ENCODE assay signal across 8 mouse cellular contexts in the genomic region with DNA sequence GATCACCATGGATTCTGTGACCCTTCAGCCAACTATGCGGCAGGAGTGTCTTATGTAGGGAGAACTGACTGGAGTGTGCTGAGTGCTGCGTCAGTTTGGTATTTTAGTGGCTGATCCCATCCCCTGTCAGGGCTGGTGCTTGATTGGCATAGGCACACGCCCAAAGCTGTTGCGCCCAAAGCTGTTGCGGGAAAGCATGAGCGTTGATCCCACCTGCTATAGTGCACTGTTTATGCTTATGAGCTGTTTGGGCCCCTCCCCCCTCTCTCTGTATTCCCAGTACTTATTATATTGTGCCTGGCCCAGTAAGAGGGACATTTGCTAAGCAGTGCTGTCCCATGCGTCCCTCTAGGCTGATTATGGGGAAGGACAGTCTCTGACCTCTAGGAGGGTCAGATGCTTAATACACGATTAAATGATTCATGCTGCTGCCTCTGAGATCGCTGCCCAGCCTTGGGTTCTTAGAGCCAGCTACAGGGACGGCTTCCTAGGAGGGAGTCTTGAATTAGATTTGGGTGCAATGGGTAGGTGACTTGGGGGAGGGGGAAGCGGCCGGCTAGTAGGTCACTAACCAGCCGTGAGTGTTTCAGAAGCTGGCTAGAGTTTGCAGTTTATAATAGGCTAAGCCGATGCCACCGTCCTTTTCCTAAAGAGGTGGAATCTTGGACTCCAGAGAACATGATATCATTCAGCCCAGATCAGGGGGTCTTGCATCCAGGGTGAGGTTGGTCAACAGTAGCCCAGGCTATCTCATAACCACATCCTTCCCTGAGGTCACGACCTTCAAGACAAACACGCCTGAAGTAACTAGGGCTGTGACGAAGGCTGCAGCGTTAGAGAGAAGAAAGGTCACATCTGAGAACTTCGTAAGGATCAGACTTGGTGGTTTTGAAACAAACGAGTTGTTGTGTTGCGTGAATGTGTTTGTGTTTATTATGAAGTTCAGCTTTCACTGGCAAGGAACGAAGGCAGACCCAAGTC. TPM values are rescaled to one million over a fixed set of nuclear protein-coding genes. Genes with fewer than 3 reads are reported as not detected.
DNase-seq lines count a peak whose midpoint lies in the region; ATAC-seq lines count a peak whose summit lies in the region.

No protein-coding gene starts in this region.

- no peak overlapping the region for H3K4me2 ChIP-seq in kidney, embryonic 14.5 days (replicated peaks; ENCODE audit: low read depth, low read length)
- H3K4me2 ChIP-seq in heart, embryonic 15.5 days: peak overlapping the region; percentile 33
- H3K4me2 ChIP-seq in midbrain, embryonic 13.5 days (replicated peaks): peak overlapping the region; percentile 9; the same call in 1 of the 2 replicates

- no peaks in the 10 kb centered on the region for H3K27me3 ChIP-seq in kidney, embryonic 14.5 days (ENCODE audit: control insufficient read depth, insufficient read depth, low read length)
- no peaks in the 10 kb centered on the region for H3K27me3 ChIP-seq in heart, embryonic 15.5 days
- no peaks in the 10 kb centered on the region for H3K27me3 ChIP-seq in midbrain, embryonic 13.5 days

- peak overlapping the region; percentile 38; the same call in 1 of the 2 replicates for H3K27ac ChIP-seq in kidney, embryonic 14.5 days (ENCODE audit: low read depth, low read length)
- peak overlapping the region; percentile 85 for H3K27ac ChIP-seq in heart, embryonic 15.5 days
- 0 out of 2 replicates have a peak overlapping the region, but pooled peaks have one; percentile 47 for H3K27ac ChIP-seq in midbrain, embryonic 13.5 days

- no peak overlapping the region for H3K9ac ChIP-seq in kidney, embryonic 14.5 days (ENCODE audit: low read depth, low read length)
- H3K9ac ChIP-seq in heart, embryonic 15.5 days: peak overlapping the region; percentile 44; the same call in 1 of the 2 replicates
- H3K9ac ChIP-seq in midbrain, embryonic 13.5 days (replicated peaks): 0 out of 2 replicates have a peak overlapping the region, but pooled peaks have one; percentile 19

- intact Hi-C loops in left cerebral cortex, postnatal 10 days (cut with DNase I): no loop called here

- H3K9me3 ChIP-seq in kidney, embryonic 14.5 days (ENCODE audit: control insufficient read depth, low read length): no peaks in the 10 kb centered on the region
- H3K9me3 ChIP-seq in heart, embryonic 15.5 days (replicated peaks): no peaks in the 10 kb centered on the region
- no peaks in the 10 kb centered on the region for H3K9me3 ChIP-seq in midbrain, embryonic 13.5 days

- H3K4me3 ChIP-seq in kidney, embryonic 14.5 days (ENCODE audit: low read length): no peak overlapping the region
- no peak overlapping the region for H3K4me3 ChIP-seq in heart, embryonic 15.5 days
- H3K4me3 ChIP-seq in midbrain, embryonic 13.5 days (replicated peaks): no peak overlapping the region

- peaks cover 82% of the 10 kb centered on the region for H3K4me1 ChIP-seq in kidney, embryonic 14.5 days (ENCODE audit: control insufficient read depth, insufficient read depth, low read length)
- peaks cover 97% of the 10 kb centered on the region for H3K4me1 ChIP-seq in heart, embryonic 15.5 days (replicated peaks)
- peaks cover 90% of the 10 kb centered on the region for H3K4me1 ChIP-seq in midbrain, embryonic 13.5 days (replicated peaks)

- no peak for ATAC-seq in kidney, embryonic 14.5 days (ENCODE audit: low FRiP score, low TSS enrichment)
- ATAC-seq in activated CD4-positive, CD25-positive, alpha-beta regulatory T cell, adult 4 months: peak; percentile 20
- peak; percentile 25; the same call in 1 of the 2 replicates for ATAC-seq in heart, embryonic 15.5 days (replicated peaks; ENCODE audit: insufficient number of reproducible peaks, insufficient read depth, low FRiP score, low read depth)
- no peak for ATAC-seq in midbrain, embryonic 13.5 days

- DNase-seq in kidney, adult 18-20 months: no peak
- no peak for DNase-seq in urinary bladder, postnatal 10 days (ENCODE audit: low spot score)
- DNase-seq in left cerebral cortex, postnatal 10 days (ENCODE audit: extremely low spot score in 1 of 2, low spot score in 2 of 2): no peak
- no peak for DNase-seq in embryo, embryonic 10.5 days (ENCODE audit: low spot score)

- WGBS in kidney, embryonic 14.5 days: 64% methylated on average over 23 of the region's 23 CpGs
- WGBS in heart, embryonic 15.5 days: 51% methylated on average over 23 of the region's 23 CpGs
- 49% methylated on average over 23 of the region's 23 CpGs for WGBS in midbrain, embryonic 13.5 days

- H3K36me3 ChIP-seq in kidney, embryonic 14.5 days (ENCODE audit: control insufficient read depth, insufficient read depth, low read length): peaks cover 2% of the 10 kb centered on the region; the same call in 1 of the 2 replicates
- H3K36me3 ChIP-seq in heart, embryonic 15.5 days: no peaks in the 10 kb centered on the region
- peaks cover 1% of the 10 kb centered on the region; the same call in 1 of the 2 replicates for H3K36me3 ChIP-seq in midbrain, embryonic 13.5 days

RNA-seq across cellular contexts. Expression of a gene that starts 25.7 kb away (rescaled TPM):
- polyA plus RNA-seq in kidney, embryonic 14.5 days (2014; fragmentation: Nextera tagmentation; extraction: Ambion mirVana): 155 and 214 TPM in 2 replicates
- polyA plus RNA-seq in activated CD4-positive, CD25-positive, alpha-beta regulatory T cell, adult 4 months (2017; shearing (Covaris generic)): 100 to 1,000 TPM; 108 to 132 TPM
- 128 and 176 TPM in 2 replicates for polyA plus RNA-seq in heart, embryonic 15.5 days (2015; fragmentation: Nextera tagmentation; extraction: Ambion mirVana)
- 149 and 175 TPM in 2 replicates for polyA plus RNA-seq in midbrain, embryonic 13.5 days (2015; fragmentation: Nextera tagmentation; extraction: Ambion mirVana)
- 100 to 1,000 TPM; 232 to 233 TPM for total RNA-seq in left cerebral cortex, postnatal 10 days (2021)

Comparison
In these comparisons a context has a peak if more than half of its experiments do, and no peak if none do; other contexts are left out.
1. ATAC-seq: peak in activated CD4-positive, CD25-positive, alpha-beta regulatory T cell, adult 4 months (single experiment) and heart, embryonic 15.5 days (single experiment); none in kidney, embryonic 14.5 days (single experiment) and midbrain, embryonic 13.5 days (single experiment).
2. Peak in every context shown above with its lines, with median percentiles within 50 percentile points of each other: H3K27ac ChIP-seq.